Mouse (Mus musculus) lung, adult 2 months (tissue): ENCODE measurements around the gene Scgb1a1. TPM values are rescaled to one million over a fixed set of nuclear protein-coding genes. Genes with fewer than 3 reads are reported as not detected.

Source experiments
- DNase-seq: peaks from one replicate; pipeline ENCODE4 v3.0.0; 2022
- H3K4me1 ChIP-seq: fragments of 200-500 bp; 2 replicates; pipeline ENCODE4 v1.6.1; 2011; ENCODE audit warnings: low read length; ENCODE audit not compliant: control insufficient read depth, insufficient read depth
- H3K4me3 ChIP-seq: fragments of 200-500 bp; replicated peaks from 2 replicates; pipeline ENCODE3; 2011; ENCODE audit warnings: low read depth, mild to moderate bottlenecking, control low read depth, low read length; ENCODE audit errors: extremely low read depth
- CTCF ChIP-seq: fragments of 200-500 bp; IDR thresholded peaks from 2 replicates; pipeline ENCODE4 v1.5.1; 2011; ENCODE audit warnings: mild to moderate bottlenecking, low read length, control low read depth; ENCODE audit not compliant: insufficient read depth
- POLR2A ChIP-seq: fragments of 200-500 bp; IDR thresholded peaks from 2 replicates; pipeline ENCODE4 v1.6.1; 2011; ENCODE audit warnings: low read depth, mild to moderate bottlenecking, control low read depth, low read length, borderline replicate concordance; ENCODE audit errors: extremely low read depth
- WGBS: fragments of 180-500 bp; shearing (Covaris S2); methylation state at CpG from one replicate; pipeline ENCODE4 v1.1.7; 2018; 5-methylcytosine and 5-hydroxymethylcytosine counted together
- polyA plus RNA-seq: library from polyadenylated mRNA; depleted of rRNA; stranded (reverse); fragments of >200 nt; gene quantifications from 2 replicates; pipeline ENCODE4 v1.2.3, GENCODE M21; 2012; rRNA removed

The Scgb1a1 gene
- polyA plus RNA-seq, 1 experiment = 138,577 TPM

- Histone ChIP-seq H3K4me3 (no peak overlapping the region), H3K4me1 (peaks cover 7% of the 10 kb centered on the region)
- TF ChIP-seq CTCF (no peak), POLR2A (no peak)
- WGBS = 49% methylated on average over 3 of the region's 3 CpGs
- DNase-seq = no peak
Measured at GRCm38 (mm10) chr19:9035101-9035500, 52.7 kb downstream of the Scgb1a1 start.

GRCm38 (mm10) chr19:9034480-9034879, 53.3 kb downstream of the Scgb1a1 start:
- Histone ChIP-seq H3K4me1 (peaks cover 10% of the 10 kb centered on the region), H3K4me3 (no peak overlapping the region)
- WGBS = 78% methylated on average over 3 of the region's 3 CpGs
- TF ChIP-seq POLR2A (no peak), CTCF (no peak)
- no peak for DNase-seq

Other genes starting within 250 kb of the Scgb1a1 start
- 0.11 and 0.19 TPM in 2 replicates for gene Gng3, start 248.8 kb downstream of the Scgb1a1 start, polyA plus RNA-seq
- 2.1 and 3.4 TPM in 2 replicates for gene Lrrn4cl, start 237.2 kb downstream of the Scgb1a1 start, polyA plus RNA-seq
- gene Ubxn1, start 216.5 kb downstream of the Scgb1a1 start, polyA plus RNA-seq = 84.2 and 101 TPM in 2 replicates
- 26.2 and 37.6 TPM in 2 replicates for gene Uqcc3, start 207.0 kb downstream of the Scgb1a1 start, polyA plus RNA-seq
- gene Lbhd1, start 204.2 kb downstream of the Scgb1a1 start, polyA plus RNA-seq = 0.58 and 1.7 TPM in 2 replicates
- gene Gm49403, start 204.0 kb downstream of the Scgb1a1 start, polyA plus RNA-seq = not detected in 2 replicates
- 11.8 and 15.4 TPM in 2 replicates for gene 1810009A15Rik, start 199.1 kb downstream of the Scgb1a1 start, polyA plus RNA-seq
- not detected in 2 replicates for gene Gm49416, start 199.0 kb downstream of the Scgb1a1 start, polyA plus RNA-seq
- 18.5 and 22.2 TPM in 2 replicates for gene Ints5, start 195.0 kb downstream of the Scgb1a1 start, polyA plus RNA-seq
- 83.8 and 124 TPM in 2 replicates for gene Ganab, start 189.9 kb downstream of the Scgb1a1 start, polyA plus RNA-seq
- gene B3gat3, start 167.6 kb downstream of the Scgb1a1 start, polyA plus RNA-seq = 92.3 and 107 TPM in 2 replicates
- 11.3 and 14.1 TPM in 2 replicates for gene Rom1, start 158.6 kb downstream of the Scgb1a1 start, polyA plus RNA-seq
- gene Eml3, start 158.4 kb downstream of the Scgb1a1 start, polyA plus RNA-seq = 50.5 and 65.5 TPM in 2 replicates
- 20.0 and 26.9 TPM in 2 replicates for gene Mta2, start 146.1 kb downstream of the Scgb1a1 start, polyA plus RNA-seq
- gene Tut1, start 134.1 kb downstream of the Scgb1a1 start, polyA plus RNA-seq = 14.9 and 17.9 TPM in 2 replicates
- 121 and 206 TPM in 2 replicates for gene Eef1g, start 120.9 kb downstream of the Scgb1a1 start, polyA plus RNA-seq
- 56.3 and 84.7 TPM in 2 replicates for gene Ahnak, start 98.7 kb downstream of the Scgb1a1 start, polyA plus RNA-seq
- 1.4 and 2.2 TPM in 2 replicates for gene Asrgl1, start 47.7 kb upstream of the Scgb1a1 start, polyA plus RNA-seq